Mouse (Mus musculus) yolk sac, embryonic 10.5 days (tissue): ENCODE results near the gene Krt28.

ENCODE experiments used
- DNase-seq: peaks from one replicate; pipeline ENCODE4 v3.0.0-alpha.2; 2017; ENCODE audit warnings: low spot score

Gene Krt28

GRCm38 (mm10) chr11:99374803-99375202, at the start of gene Krt28:
Gene Krt28, minus strand, starts transcription at chr11:99374903.
- DNase-seq, result no peak

- no peak for DNase-seq
Measured at GRCm38 (mm10) chr11:99422159-99422558, 47.5 kb upstream of the Krt28 start, which contains the start of gene Krt12. Gene Krt12, minus strand, starts transcription at chr11:99422259.

DNA sequence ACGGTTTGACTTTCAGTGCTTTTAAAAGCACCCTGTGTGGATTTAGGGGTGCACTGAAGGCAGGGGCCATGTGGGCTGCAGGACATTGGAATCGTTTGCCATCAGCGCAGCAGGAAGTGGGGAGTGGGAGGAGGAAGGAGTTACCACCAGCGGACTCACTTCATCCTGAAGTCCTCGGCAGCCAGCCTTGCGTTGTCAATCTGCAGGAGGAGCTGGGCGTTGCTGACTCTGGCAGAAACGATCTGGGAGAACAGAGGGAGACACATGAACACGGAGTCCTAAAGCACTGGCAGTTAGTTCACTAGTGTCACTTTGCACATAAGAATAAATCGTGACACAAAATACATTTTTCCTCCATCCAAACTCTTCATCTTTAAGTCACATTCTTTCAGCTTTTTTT, 45.9 kb upstream of the Krt28 start:
- no peak for DNase-seq

DNA sequence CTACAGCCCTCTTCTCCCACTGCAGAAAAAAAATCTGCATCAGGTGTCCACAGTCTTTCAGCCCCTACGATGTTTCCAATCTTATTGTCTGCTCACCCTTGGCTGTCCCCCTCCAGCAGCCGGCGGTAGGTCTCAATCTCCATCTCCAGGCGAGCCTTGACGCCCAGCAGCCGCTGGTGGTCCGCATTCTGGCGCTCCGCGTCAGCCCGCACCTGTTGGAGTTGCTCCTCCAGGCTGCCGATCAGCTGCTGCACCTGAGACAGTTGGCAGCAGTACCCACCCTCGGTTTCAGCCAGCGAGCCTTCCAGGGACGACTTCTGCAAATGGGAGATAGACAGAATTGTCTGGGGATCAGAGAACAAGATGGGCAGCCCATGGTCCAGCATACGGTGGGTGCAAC, 43.1 kb upstream of the Krt28 start:
- DNase-seq, result no peak

DNA sequence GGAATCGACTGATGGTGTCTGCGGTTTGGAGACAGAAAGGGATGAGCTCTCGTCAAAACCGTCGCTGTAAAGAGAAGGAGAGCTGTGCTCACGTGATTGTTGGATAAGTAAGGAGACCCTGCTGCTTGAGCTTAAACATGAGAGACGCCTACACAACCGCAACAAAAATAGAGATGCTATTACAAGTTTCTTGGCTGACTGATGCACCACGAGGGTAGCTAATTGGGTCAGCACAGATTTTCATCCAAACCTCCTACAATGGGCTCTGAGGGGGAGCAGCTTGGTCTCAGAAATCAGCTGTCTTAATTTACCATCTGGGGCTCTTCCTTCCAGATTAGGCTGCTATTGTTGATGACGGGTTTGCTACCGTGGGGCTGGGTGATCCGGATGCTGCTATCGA, 42.2 kb upstream of the Krt28 start:
- DNase-seq, result no peak

GRCm38 (mm10) chr11:99414463-99415147, 39.9 kb upstream of the Krt28 start:
- DNase-seq, result no peak

DNA sequence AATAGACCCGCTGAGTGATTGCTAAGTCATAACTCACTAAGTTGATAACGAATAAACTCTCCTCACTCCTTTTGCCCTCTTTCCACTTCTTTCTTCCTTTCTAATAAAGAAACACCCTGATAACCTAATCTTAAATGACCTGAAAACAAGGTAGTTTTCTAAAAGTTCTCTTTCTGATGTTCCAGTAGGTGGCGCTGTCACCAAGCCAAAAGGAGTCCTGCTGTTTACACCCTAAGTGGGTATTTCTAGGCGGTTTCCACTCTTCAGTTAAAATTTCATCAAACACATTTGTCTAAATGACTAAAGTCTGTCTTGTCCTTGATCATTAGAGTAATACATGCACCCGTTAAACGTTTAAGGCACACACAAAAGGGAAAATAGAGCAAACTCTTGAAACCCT, 38.5 kb upstream of the Krt28 start:
- DNase-seq, result peak; percentile 9

DNA sequence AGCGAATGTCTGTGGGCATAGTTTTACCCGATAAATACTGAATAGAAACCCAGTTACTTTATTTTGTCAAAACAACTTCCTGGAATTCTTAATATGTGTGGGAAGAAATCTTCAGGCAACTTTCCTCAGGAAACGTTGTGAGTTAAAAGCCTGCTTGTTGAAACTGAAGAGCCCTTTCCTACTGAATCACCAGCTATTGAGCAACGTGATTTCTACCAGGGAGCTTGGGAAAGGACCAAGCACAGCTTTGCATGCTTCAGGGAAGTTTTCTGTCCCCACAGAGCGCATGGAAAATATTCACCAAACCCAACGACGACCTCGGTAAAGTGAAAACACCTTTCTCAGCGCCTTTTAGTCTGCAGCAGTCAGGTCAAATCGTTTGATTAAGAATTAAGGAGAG, 31.5 kb upstream of the Krt28 start:
- DNase-seq, result no peak

- no peak for DNase-seq
Measured at GRCm38 (mm10) chr11:99399956-99400549, 25.4 kb upstream of the Krt28 start.

DNA sequence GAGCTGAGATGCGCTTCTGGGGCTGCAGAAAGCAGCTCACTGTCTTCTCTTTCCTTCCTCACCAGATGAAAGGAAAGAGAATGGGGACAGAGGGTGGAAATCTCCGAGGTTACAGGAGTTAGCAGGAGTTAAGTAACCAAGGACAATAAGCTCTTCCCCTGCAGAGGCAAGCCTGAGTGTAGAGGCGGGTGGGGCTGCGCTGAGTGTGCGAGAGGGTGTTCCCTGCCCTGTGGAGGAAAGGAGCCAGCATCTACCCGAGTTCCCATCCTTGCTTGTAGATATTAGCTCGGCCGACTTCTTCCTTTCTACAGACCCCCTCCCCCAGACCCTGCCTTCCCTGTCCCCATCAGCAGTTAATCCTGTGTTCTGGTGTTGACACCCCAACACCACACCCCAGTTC, 24.1 kb upstream of the Krt28 start:
- DNase-seq, result no peak

- no peak for DNase-seq
Measured at GRCm38 (mm10) chr11:99398084-99398483, 23.4 kb upstream of the Krt28 start.

GRCm38 (mm10) chr11:99396661-99397060, 22.0 kb upstream of the Krt28 start:
- no peak for DNase-seq

GRCm38 (mm10) chr11:99396034-99396433, 21.3 kb upstream of the Krt28 start:
- no peak for DNase-seq

DNA sequence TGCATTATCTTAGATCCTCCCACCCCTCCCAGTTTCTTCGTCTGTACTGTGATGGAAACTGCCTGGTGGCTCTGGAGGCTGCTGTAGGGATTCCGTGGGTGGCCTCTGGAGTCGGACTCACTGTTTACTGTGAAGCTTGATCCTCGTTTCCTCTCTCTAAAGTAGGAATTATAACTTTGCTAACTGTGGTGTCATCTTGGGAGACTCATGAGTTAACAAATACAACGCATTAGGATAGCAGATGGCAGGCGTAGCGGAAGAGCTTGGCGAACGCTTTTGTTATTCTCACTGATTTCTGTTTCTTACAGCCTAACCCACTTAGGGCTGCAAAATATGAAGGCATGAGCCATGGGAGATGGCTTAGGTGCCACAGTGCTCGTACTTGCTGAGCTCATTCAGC, 17.8 kb upstream of the Krt28 start:
- DNase-seq, result no peak

DNA sequence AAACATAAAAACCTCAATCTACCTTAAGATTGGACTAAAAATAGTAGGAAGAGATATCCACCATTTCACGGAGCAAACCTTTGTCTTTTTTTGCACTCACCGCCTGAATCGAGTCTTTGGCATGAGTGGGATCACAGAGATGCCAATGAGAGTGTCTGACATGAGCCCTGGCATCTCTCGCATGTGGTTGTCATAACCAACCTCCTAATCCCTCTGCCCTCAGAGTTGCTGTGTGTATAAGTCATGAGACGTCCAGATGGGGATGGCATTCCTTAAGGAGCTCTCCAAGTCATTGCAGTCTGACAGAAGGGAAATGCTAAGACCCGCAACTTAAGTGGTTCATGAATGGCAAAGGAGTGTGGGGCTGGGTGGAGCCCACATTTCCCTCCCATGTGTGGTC, 16.7 kb upstream of the Krt28 start:
- no peak for DNase-seq

GRCm38 (mm10) chr11:99390866-99391265, 16.2 kb upstream of the Krt28 start:
- no peak for DNase-seq

- DNase-seq, result no peak
Measured at GRCm38 (mm10) chr11:99389264-99389663, 14.6 kb upstream of the Krt28 start, which contains the start of gene Krt10. Gene Krt10, minus strand, starts transcription at chr11:99389364.

DNA sequence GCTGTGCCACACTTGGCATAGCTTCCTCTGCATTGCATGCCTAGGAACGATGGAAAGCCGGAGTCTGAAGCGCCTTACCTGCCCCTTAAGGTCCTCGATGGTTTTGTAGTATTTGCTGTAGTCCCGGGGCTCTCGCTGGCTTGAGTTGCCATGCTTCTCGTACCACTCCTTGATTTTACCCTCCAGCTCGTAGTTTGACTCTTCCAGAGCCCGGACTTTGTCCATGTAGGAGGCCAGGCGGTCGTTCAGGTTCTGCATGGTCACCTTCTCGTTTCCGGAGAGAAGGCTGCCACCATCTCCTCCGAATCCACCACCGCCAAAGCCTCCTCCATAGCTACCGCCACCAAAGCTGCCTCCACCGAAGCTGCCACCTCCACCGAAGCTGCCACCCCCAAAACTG, 14.0 kb upstream of the Krt28 start:
- no peak for DNase-seq

- DNase-seq, result peak; percentile 89
Measured at GRCm38 (mm10) chr11:99385813-99386721, 11.4 kb upstream of the Krt28 start.

DNA sequence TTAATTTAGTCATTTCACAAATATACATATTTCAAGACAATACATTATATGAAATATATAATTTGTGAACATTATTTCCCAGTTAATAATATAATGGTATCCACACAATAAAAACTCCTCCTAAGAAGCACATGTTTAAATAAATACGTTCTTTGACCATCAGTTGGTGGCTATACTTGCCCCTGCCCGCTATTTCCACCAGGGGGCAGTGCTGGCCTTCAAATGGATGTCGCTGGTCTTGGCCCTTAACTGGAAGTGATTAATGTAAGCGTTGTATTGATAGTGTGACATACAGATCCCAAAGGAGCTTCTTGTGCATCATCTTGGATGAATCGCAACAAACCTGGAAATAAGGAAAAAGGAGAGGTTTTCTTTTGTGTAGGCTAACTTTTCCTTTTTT, 4.9 kb upstream of the Krt28 start:
- peak; percentile 5 for DNase-seq

DNA sequence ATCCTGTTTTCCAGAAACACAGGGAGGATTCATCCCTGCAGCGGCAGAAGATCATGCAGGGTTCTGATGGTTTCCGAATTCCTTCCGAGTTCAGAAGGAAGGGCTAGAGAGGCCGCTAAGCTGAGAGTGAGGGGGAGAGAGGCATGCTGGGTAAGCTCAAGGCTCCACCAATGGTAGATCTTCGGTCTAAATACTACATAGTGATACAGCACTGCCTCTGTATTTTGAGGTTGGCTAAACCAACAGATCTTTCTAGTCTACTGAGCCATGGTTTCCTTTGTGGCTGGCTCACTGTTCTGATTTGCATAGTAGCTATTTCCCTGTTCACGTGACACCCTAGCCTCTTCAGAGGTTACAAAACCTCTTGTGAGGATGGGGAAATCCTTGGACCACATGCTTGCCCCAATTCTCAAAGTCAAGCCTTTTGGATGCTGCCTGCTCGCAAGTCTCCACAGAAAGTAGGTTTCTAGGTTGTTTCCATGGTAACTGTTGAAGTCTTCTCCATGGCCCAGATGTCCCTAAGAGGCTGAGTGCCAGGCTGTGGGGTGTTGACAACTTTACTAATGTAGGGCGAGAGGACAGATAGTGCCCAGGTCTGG, 4.8 kb downstream of the Krt28 start:
- no peak for DNase-seq

- no peak for DNase-seq
Measured at GRCm38 (mm10) chr11:99369229-99369628, 5.5 kb downstream of the Krt28 start.
